ENCODE assay signal across 9 mouse cellular contexts in the genomic region with DNA sequence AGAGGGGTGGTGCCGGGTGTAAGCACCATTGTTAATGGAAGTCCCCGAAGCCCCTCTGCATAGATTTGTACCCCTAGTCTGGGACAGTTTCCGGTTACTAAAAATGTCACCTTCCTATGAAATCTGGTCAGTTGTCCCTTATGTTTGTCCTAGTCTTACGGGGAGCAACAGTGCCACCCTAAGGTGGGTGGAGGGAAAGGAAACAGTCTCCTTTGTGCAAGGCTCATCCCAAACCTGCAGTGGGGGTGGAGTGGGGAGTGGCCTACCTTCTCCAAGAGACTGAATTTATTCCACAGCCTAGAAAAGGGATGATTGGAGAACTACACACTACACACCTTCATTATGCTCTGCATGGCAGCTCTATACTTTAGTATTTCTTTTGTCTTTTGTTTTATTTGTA. TPM values are rescaled to one million over a fixed set of nuclear protein-coding genes. Genes with fewer than 3 reads are reported as not detected.
DNase-seq lines count a peak whose midpoint lies in the region; ATAC-seq and TF ChIP-seq lines count a peak whose summit lies in the region.
"Had no signal": no experiment of that assay in that cellular context is flagged by ENCODE, and none has a peak within 500 bp of the region (broad histone marks: within the 10 kb centered on the region; RNA-seq: fewer than 3 reads in every experiment).

No protein-coding gene starts in this region.

- WGBS in forebrain, embryonic 15.5 days: 51% methylated on average over 4 of the region's 4 CpGs
- WGBS in forebrain, embryonic 12.5 days: 55% methylated on average over 4 of the region's 4 CpGs
- WGBS in intestine, embryonic 15.5 days: 56% methylated on average over 4 of the region's 4 CpGs

- H3K4me2 ChIP-seq in forebrain, embryonic 15.5 days (replicated peaks): no peak overlapping the region
- no peak overlapping the region for H3K4me2 ChIP-seq in forebrain, embryonic 12.5 days
- H3K4me2 ChIP-seq in intestine, embryonic 15.5 days (replicated peaks): no peak overlapping the region
- H3K4me2 ChIP-seq: heart, embryonic 13.5 days had no signal

- 0 out of 2 replicates have a peak, but pooled peaks have one; percentile 35 for ATAC-seq in forebrain, embryonic 15.5 days (replicated peaks)
- no peak for ATAC-seq in forebrain, embryonic 12.5 days (ENCODE audit: low FRiP score)
- ATAC-seq in intestine, embryonic 15.5 days: peak; percentile 79

- H3K27me3 ChIP-seq in forebrain, embryonic 15.5 days: no peaks in the 10 kb centered on the region
- H3K27me3 ChIP-seq in forebrain, embryonic 12.5 days: no peaks in the 10 kb centered on the region
- no peaks in the 10 kb centered on the region for H3K27me3 ChIP-seq in testis, adult 2 months (ENCODE audit: control insufficient read depth, insufficient read depth, low read length)
- no peaks in the 10 kb centered on the region for H3K27me3 ChIP-seq in intestine, embryonic 15.5 days (replicated peaks)
- no peaks in the 10 kb centered on the region for H3K27me3 ChIP-seq in splenic B cell, adult 2 months (ENCODE audit: control insufficient read depth, insufficient read depth, low read length, poor library complexity, severe bottlenecking)
- H3K27me3 ChIP-seq: heart, embryonic 13.5 days had no signal

- H3K4me1 ChIP-seq in forebrain, embryonic 15.5 days: no peaks in the 10 kb centered on the region
- H3K4me1 ChIP-seq in forebrain, embryonic 12.5 days: peaks cover 4% of the 10 kb centered on the region; the same call in 1 of the 2 replicates
- H3K4me1 ChIP-seq in testis, adult 2 months (ENCODE audit: control insufficient read depth, insufficient read depth, low read length): no peaks in the 10 kb centered on the region
- no peaks in the 10 kb centered on the region for H3K4me1 ChIP-seq in intestine, embryonic 15.5 days (replicated peaks)

- no peaks in the 10 kb centered on the region for H3K9me3 ChIP-seq in forebrain, embryonic 15.5 days
- H3K9me3 ChIP-seq in forebrain, embryonic 12.5 days: no peaks in the 10 kb centered on the region
- no peaks in the 10 kb centered on the region for H3K9me3 ChIP-seq in intestine, embryonic 15.5 days
- H3K9me3 ChIP-seq: heart, embryonic 13.5 days had no signal

- H3K27ac ChIP-seq in forebrain, embryonic 15.5 days (replicated peaks): no peak overlapping the region
- no peak overlapping the region for H3K27ac ChIP-seq in forebrain, embryonic 12.5 days
- no peak overlapping the region for H3K27ac ChIP-seq in testis, adult 2 months (ENCODE audit: control insufficient read depth, insufficient read depth, low read depth, low read length)
- H3K27ac ChIP-seq in intestine, embryonic 15.5 days: no peak overlapping the region
- H3K27ac ChIP-seq: heart, embryonic 13.5 days had no signal

- TF ChIP-seq POLR2A in testis, adult 2 months (IDR thresholded peaks at IDR 0.05; ENCODE audit: control insufficient read depth, low read depth, low read length): no peak

- no peak for DNase-seq in testis, postnatal 14 days (ENCODE audit: low spot score)
- DNase-seq in cerebellum, postnatal 25 days: peak; percentile 76 to 84
- DNase-seq in lung, adult 18-20 months: peak; percentile 47 to 59
- DNase-seq in splenic B cell, adult 2 months (ENCODE audit: low read depth, low spot score): peak; percentile 50

- TF ChIP-seq CTCF in testis, adult 2 months (IDR thresholded peaks at IDR 0.05; ENCODE audit: control insufficient read depth, insufficient read depth, insufficient replicate concordance, low read depth, low read length): peak; percentile 12; the same call in 1 of the 2 replicates

- no peak overlapping the region for H3K9ac ChIP-seq in forebrain, embryonic 15.5 days (replicated peaks)
- H3K9ac ChIP-seq in forebrain, embryonic 12.5 days: no peak overlapping the region
- no peak overlapping the region for H3K9ac ChIP-seq in intestine, embryonic 15.5 days
- H3K9ac ChIP-seq: heart, embryonic 13.5 days had no signal

- no peak overlapping the region for H3K4me3 ChIP-seq in forebrain, embryonic 15.5 days
- no peak overlapping the region for H3K4me3 ChIP-seq in forebrain, embryonic 12.5 days (replicated peaks)
- no peak overlapping the region for H3K4me3 ChIP-seq in testis, adult 2 months (ENCODE audit: control insufficient read depth, low read depth, low read length)
- H3K4me3 ChIP-seq in intestine, embryonic 15.5 days (replicated peaks): no peak overlapping the region
- H3K4me3 ChIP-seq: heart, embryonic 13.5 days had no signal

- peaks cover 49% of the 10 kb centered on the region for H3K36me3 ChIP-seq in forebrain, embryonic 15.5 days
- H3K36me3 ChIP-seq in forebrain, embryonic 12.5 days (replicated peaks): peaks cover 35% of the 10 kb centered on the region
- no peaks in the 10 kb centered on the region for H3K36me3 ChIP-seq in testis, adult 2 months (ENCODE audit: control insufficient read depth, insufficient read depth, low read length)
- no peaks in the 10 kb centered on the region for H3K36me3 ChIP-seq in intestine, embryonic 15.5 days
- H3K36me3 ChIP-seq in splenic B cell, adult 2 months (ENCODE audit: control insufficient read depth, insufficient read depth, low read length, poor library complexity, severe bottlenecking): peaks cover 4% of the 10 kb centered on the region

RNA-seq across cellular contexts. Expression of a gene that starts 55.3 kb away (rescaled TPM):
- 26.2 and 27.3 TPM in 2 replicates for polyA plus RNA-seq in forebrain, embryonic 15.5 days (2015; fragmentation: Nextera tagmentation; extraction: Ambion mirVana)
- 19.2 and 19.6 TPM in 2 replicates for polyA plus RNA-seq in forebrain, embryonic 12.5 days (2016; fragmentation: Nextera tagmentation; extraction: Ambion mirVana)
- 21.7 and 29.2 TPM in 2 replicates for polyA plus RNA-seq in testis, adult 2 months (2012; rRNA removed)
- 11.6 and 14.4 TPM in 2 replicates for polyA plus RNA-seq in intestine, embryonic 15.5 days (2015; fragmentation: Nextera tagmentation; extraction: Ambion mirVana)
